Mouse (Mus musculus) MEL (cell line): ENCODE measurements around the gene Olfr692. TPM values are rescaled to one million over a fixed set of nuclear protein-coding genes. Genes with fewer than 3 reads are reported as not detected.
A peak's percentile ranks its signal among the peaks of the same experiment; 100 is the strongest.

Experiments used
- DNase-seq: peaks from one replicate; pipeline ENCODE4 v3.0.0; 2011; ENCODE audit warnings: low read depth, low spot score
- H3K27ac ChIP-seq: 2 replicates; pipeline ENCODE4 v1.5.1; 2012; ENCODE audit warnings: low read depth, mild to moderate bottlenecking, control low read depth, low read length, moderate library complexity; ENCODE audit not compliant: control insufficient read depth
- H3K27me3 ChIP-seq, 2 experiments: fragments of 150-350 bp in 1 of 2; sonication (generic) in 1 of 2; 2 replicates each; pipeline ENCODE4 v1.6.1; 2012; ENCODE audit warnings: low read length in 2 of 2, mild to moderate bottlenecking in 2 of 2, improper control_type of control experiment in 1 of 2, moderate library complexity in 1 of 2; ENCODE audit not compliant: insufficient read depth in 2 of 2, control insufficient read depth in 1 of 2
- H3K36me3 ChIP-seq, 2 experiments: 2 replicates each; pipeline ENCODE4 v1.6.1; 2012 to 2014; ENCODE audit warnings: low read length in 2 of 2, improper control_type of control experiment in 1 of 2, inconsistent platforms in 1 of 2, mild to moderate bottlenecking in 1 of 2; ENCODE audit not compliant: insufficient read depth in 2 of 2, control insufficient read depth in 1 of 2
- H3K4me1 ChIP-seq, 2 experiments: fragments of 150-350 bp in 1 of 2; sonication (generic) in 1 of 2; 2 replicates each; pipeline ENCODE4 v1.6.1; 2012; ENCODE audit warnings: low read length in 2 of 2, improper control_type of control experiment in 1 of 2, mild to moderate bottlenecking in 1 of 2; ENCODE audit not compliant: insufficient read depth in 2 of 2, control insufficient read depth in 1 of 2
- H3K4me3 ChIP-seq, 2 experiments: fragments of 150-350 bp in 1 of 2; sonication (generic) in 1 of 2; 2 replicates each; pipeline ENCODE4 v1.5.1; 2012; ENCODE audit warnings: low read depth in 2 of 2, low read length in 2 of 2, mild to moderate bottlenecking in 2 of 2, moderate library complexity in 2 of 2, control low read depth in 1 of 2, improper control_type of control experiment in 1 of 2; ENCODE audit not compliant: control insufficient read depth in 1 of 2, insufficient read depth in 1 of 2
- H3K79me2 ChIP-seq: 2 replicates; pipeline ENCODE4 v1.6.1; 2012; ENCODE audit warnings: mild to moderate bottlenecking, low read length, moderate library complexity; ENCODE audit not compliant: control insufficient read depth, poor library complexity, insufficient read depth
- H3K9ac ChIP-seq: 2 replicates; pipeline ENCODE4 v1.6.1; 2012; ENCODE audit warnings: low read depth, mild to moderate bottlenecking, control low read depth, low read length, moderate library complexity; ENCODE audit not compliant: control insufficient read depth, poor library complexity, severe bottlenecking
- H3K9me3 ChIP-seq: fragments of 150-350 bp; sonication (generic); replicated peaks from 2 replicates; pipeline ENCODE4 v1.6.1; 2012; ENCODE audit warnings: mild to moderate bottlenecking, low read length, improper control_type of control experiment, moderate library complexity; ENCODE audit not compliant: insufficient read depth
- BHLHE40 ChIP-seq: IDR thresholded peaks from 2 replicates; pipeline ENCODE4 v1.6.1; 2012; ENCODE audit warnings: low read depth, mild to moderate bottlenecking, inconsistent platforms, low read length, improper control_type of control experiment, borderline replicate concordance
- CHD2 ChIP-seq: IDR thresholded peaks from 2 replicates; pipeline ENCODE4 v1.6.1; 2011; ENCODE audit warnings: low read length, improper control_type of control experiment
- ELF1 ChIP-seq: IDR thresholded peaks from 2 replicates; pipeline ENCODE4 v1.6.1; 2014; ENCODE audit warnings: low read depth, mild to moderate bottlenecking, inconsistent platforms, low read length, improper control_type of control experiment, moderate library complexity
- EP300 ChIP-seq, 2 experiments: IDR thresholded peaks; 2 replicates each; pipeline ENCODE4 v1.6.1; 2011; ENCODE audit warnings: improper control_type of control experiment in 2 of 2, low read length in 2 of 2, low read depth in 1 of 2, mild to moderate bottlenecking in 1 of 2
- ETS1 ChIP-seq: IDR thresholded peaks from 2 replicates; pipeline ENCODE4 v1.6.1; 2012; ENCODE audit warnings: low read depth, mild to moderate bottlenecking, inconsistent platforms, low read length, improper control_type of control experiment, moderate library complexity
- GATA1 ChIP-seq: IDR thresholded peaks from 2 replicates; pipeline ENCODE4 v1.6.1; 2011; ENCODE audit warnings: low read depth, low read length, improper control_type of control experiment
- JUND ChIP-seq: IDR thresholded peaks from 2 replicates; pipeline ENCODE4 v1.6.1; 2011; ENCODE audit warnings: low read depth, mild to moderate bottlenecking, improper control_type of control experiment, low read length
- MAX ChIP-seq: IDR thresholded peaks from 2 replicates; pipeline ENCODE4 v1.6.1; 2011; ENCODE audit warnings: low read length, improper control_type of control experiment
- MAZ ChIP-seq: IDR thresholded peaks from 2 replicates; pipeline ENCODE4 v1.6.1; 2012; ENCODE audit warnings: low read depth, mild to moderate bottlenecking, inconsistent platforms, low read length, improper control_type of control experiment
- NRF1 ChIP-seq: IDR thresholded peaks from 2 replicates; pipeline ENCODE4 v1.6.1; 2014; ENCODE audit warnings: low read depth, mild to moderate bottlenecking, inconsistent platforms, low read length, improper control_type of control experiment, moderate library complexity; ENCODE audit not compliant: poor library complexity, insufficient read depth, severe bottlenecking
- POLR2AphosphoS2 ChIP-seq: IDR thresholded peaks from 2 replicates; pipeline ENCODE4 v1.6.1; 2011; ENCODE audit warnings: low read length, improper control_type of control experiment
- POLR2AphosphoS5 ChIP-seq: IDR thresholded peaks from 2 replicates; pipeline ENCODE4 v1.6.1; 2012; ENCODE audit warnings: low read depth, borderline replicate concordance, mild to moderate bottlenecking, inconsistent platforms, low read length, moderate library complexity, mixed read lengths
- RAD21 ChIP-seq: IDR thresholded peaks from 2 replicates; pipeline ENCODE4 v1.6.1; 2011; ENCODE audit warnings: mild to moderate bottlenecking, low read depth, low read length, improper control_type of control experiment
- RCOR1 ChIP-seq: IDR thresholded peaks from 2 replicates; pipeline ENCODE4 v1.6.1; 2012; ENCODE audit warnings: low read depth, mild to moderate bottlenecking, inconsistent platforms, low read length, improper control_type of control experiment
- SIN3A ChIP-seq: IDR thresholded peaks from 2 replicates; pipeline ENCODE4 v1.6.1; 2012; ENCODE audit warnings: low read length, improper control_type of control experiment, inconsistent platforms
- TAL1 ChIP-seq: IDR thresholded peaks from 2 replicates; pipeline ENCODE4 v1.6.1; 2012; ENCODE audit warnings: mild to moderate bottlenecking, inconsistent platforms, low read length, moderate library complexity, mixed read lengths
- TCF12 ChIP-seq: IDR thresholded peaks from 2 replicates; pipeline ENCODE4 v1.6.1; 2014; ENCODE audit warnings: low read depth, mild to moderate bottlenecking, inconsistent platforms, low read length, improper control_type of control experiment, moderate library complexity
- UBTF ChIP-seq: IDR thresholded peaks from 2 replicates; pipeline ENCODE4 v1.6.1; 2012; ENCODE audit warnings: low read depth, mild to moderate bottlenecking, inconsistent platforms, low read length, improper control_type of control experiment, moderate library complexity, borderline replicate concordance; ENCODE audit not compliant: insufficient read depth
- ZC3H11A ChIP-seq: IDR thresholded peaks from 2 replicates; pipeline ENCODE4 v1.6.1; 2012; ENCODE audit warnings: low read depth, mild to moderate bottlenecking, inconsistent platforms, low read length, improper control_type of control experiment
- polyA plus RNA-seq, 2 experiments: library from polyadenylated mRNA; stranded (reverse) in 1 of 2; unstranded in 1 of 2; fragments of >175 nt in 1 of 2; fragments of >200 nt in 1 of 2; gene quantifications; 2 replicates each; pipeline versions ENCODE4 v1.2.1 to v1.2.4; 2012; ENCODE audit warnings: low replicate concordance in 2 of 2, low read depth in 1 of 2; ENCODE audit not compliant: insufficient read length in 2 of 2, insufficient read depth in 1 of 2, missing spikeins in 1 of 2
- total RNA-seq: library from RNA; depleted of rRNA; stranded (reverse); fragments of 300-350 nt; gene quantifications from 2 replicates; pipeline ENCODE4 v1.2.3, GENCODE M21; 2012

The Olfr692 gene
- total and polyA plus RNA-seq, 3 experiments, result not detected

DNA sequence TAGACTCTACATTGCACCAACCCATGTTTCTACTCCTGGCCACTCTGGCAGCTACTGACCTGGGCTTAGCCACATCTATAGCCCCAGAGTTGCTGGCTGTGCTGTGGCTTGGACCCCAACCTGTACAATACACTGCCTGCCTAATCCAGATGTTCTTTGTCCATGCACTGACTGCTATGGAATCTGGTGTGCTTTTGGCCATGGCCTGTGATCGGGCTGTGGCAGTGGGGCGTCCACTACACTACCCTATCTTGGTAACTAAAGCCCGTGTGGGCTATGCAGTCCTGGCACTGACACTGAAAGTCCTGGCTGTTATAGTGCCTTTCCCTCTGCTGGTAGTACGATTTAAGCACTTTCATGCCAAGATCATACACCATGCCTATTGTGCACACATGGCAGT, 491 bp downstream of the Olfr692 start:
- Histone ChIP-seq H3K36me3 (peaks cover 0 to 8% of the 10 kb centered on the region in 2 experiments; a peak in 2 of 4 replicates), H3K27ac (no peak overlapping the region), H3K27me3 (no peaks in the 10 kb centered on the region), H3K9ac (no peak overlapping the region), H3K4me1 (peaks cover 5 to 6% of the 10 kb centered on the region in 2 experiments), H3K4me3 (no peak overlapping the region), H3K79me2 (no peaks in the 10 kb centered on the region), H3K9me3 (no peaks in the 10 kb centered on the region)
- TF ChIP-seq TCF12, result no peak
- TF ChIP-seq POLR2AphosphoS5, result no peak
- TF ChIP-seq BHLHE40, result no peak
- DNase-seq, result no peak

GRCm38 (mm10) chr7:105372912-105373311, 4.9 kb downstream of the Olfr692 start:
- peaks cover 0 to 13% of the 10 kb centered on the region in 2 experiments; a peak in 2 of 4 replicates for H3K36me3 ChIP-seq
- no peak overlapping the region for H3K27ac ChIP-seq
- no peaks in the 10 kb centered on the region for H3K9me3 ChIP-seq
- no peaks in the 10 kb centered on the region for H3K27me3 ChIP-seq
- no peak overlapping the region for H3K4me3 ChIP-seq
- peaks cover 6 to 7% of the 10 kb centered on the region in 2 experiments for H3K4me1 ChIP-seq
- H3K9ac ChIP-seq, result no peak overlapping the region
- no peak for TF ChIP-seq BHLHE40
- TF ChIP-seq POLR2AphosphoS5, result no peak
- TF ChIP-seq MAX, result no peak
- no peak for TF ChIP-seq ZC3H11A
- no peak for TF ChIP-seq GATA1
- TF ChIP-seq JUND, result no peak
- 0 out of 4 replicates have a peak, but pooled peaks of 1 of the 2 experiments have one; percentile 9 for TF ChIP-seq EP300 (IDR thresholded peaks at IDR 0.05; ENCODE audit: low read depth in 1 of 2, low read length in 2 of 2)
- 0 out of 2 replicates have a peak, but pooled peaks have one; percentile 9 for TF ChIP-seq RCOR1
- TF ChIP-seq NRF1, result no peak
- H3K79me2 ChIP-seq, result no peaks in the 10 kb centered on the region
- peak; percentile 57 for DNase-seq

DNA sequence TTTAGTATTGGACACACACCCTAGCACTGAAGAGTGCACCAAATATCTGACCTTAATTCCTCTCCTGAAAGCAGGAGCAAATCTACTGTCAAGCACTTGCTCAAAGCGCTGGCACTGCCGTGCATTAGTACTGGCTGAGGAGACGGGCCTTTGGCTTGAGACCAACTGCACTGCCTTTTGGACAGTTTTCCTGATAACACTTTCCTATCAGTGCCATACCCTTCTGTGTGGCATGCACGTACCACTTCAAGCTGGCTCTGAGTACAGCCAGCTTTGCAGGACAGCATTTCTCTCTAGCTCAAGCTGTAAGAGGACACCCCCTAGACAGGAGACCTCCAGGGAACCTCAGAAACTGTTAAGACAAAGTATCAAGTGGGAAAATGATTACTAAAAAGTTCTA, 5.5 kb downstream of the Olfr692 start:
- Histone ChIP-seq H3K9me3 (no peaks in the 10 kb centered on the region), H3K36me3 (peaks cover 0 to 13% of the 10 kb centered on the region in 2 experiments; a peak in 2 of 4 replicates), H3K9ac (no peak overlapping the region), H3K4me3 (no peak overlapping the region), H3K27me3 (no peaks in the 10 kb centered on the region), H3K4me1 (peaks cover 6 to 7% of the 10 kb centered on the region in 2 experiments), H3K27ac (no peak overlapping the region), H3K79me2 (no peaks in the 10 kb centered on the region)
- DNase-seq, result peak; percentile 66
- TF ChIP-seq MAZ (no peak), ELF1 (0 out of 2 replicates have a peak, but pooled peaks have one; percentile 11), MAX (no peak), SIN3A (no peak), RCOR1 (peak; percentile 38), POLR2AphosphoS2 (no peak), TAL1 (peak; percentile 24; the same call in 1 of the 2 replicates), TCF12 (peak; percentile 62), RAD21 (no peak), CHD2 (no peak), ETS1 (peak; percentile 43; the same call in 1 of the 2 replicates), UBTF (no peak), EP300 (IDR thresholded peaks at IDR 0.05; ENCODE audit: low read depth in 1 of 2, low read length in 2 of 2) (peak; percentile 58; a peak in 3 of 4 replicates), GATA1 (peak; percentile 63)
